Mouse (Mus musculus) left cerebral cortex, adult 2 months (tissue): ENCODE measurements around the gene Grap. TPM values are rescaled to one million over a fixed set of nuclear protein-coding genes. Genes with fewer than 3 reads are reported as not detected.

Source experiments
- DNase-seq, 2 experiments: peaks; one replicate each; pipeline ENCODE4 v3.0.0; 2021 to 2022; ENCODE audit warnings: low spot score in 2 of 2, mixed read lengths in 1 of 2; ENCODE audit errors: extremely low spot score in 1 of 2
- H3K27ac ChIP-seq: fragments of 200-600 bp; 2 replicates; pipeline ENCODE4 v1.8.1; 2022
- H3K4me3 ChIP-seq: fragments of 200-600 bp; 2 replicates; pipeline ENCODE4 v1.8.1; 2022
- CTCF ChIP-seq: fragments of 200-600 bp; IDR thresholded peaks from 2 replicates; pipeline ENCODE4 v1.8.1; 2022; ENCODE audit warnings: antibody characterized with exemption, mild to moderate bottlenecking, moderate library complexity
- intact Hi-C: fragments of 180-260 bp; cut with DNase I; formaldehyde crosslinking; loops from one replicate; pipeline ENCODE4 v1.15.1; 2025
- total RNA-seq, 2 experiments: library from RNA; stranded (reverse); gene quantifications; 2 replicates each; pipeline ENCODE4 v1.2.3; 2021

The Grap gene
- total RNA-seq, 2 experiments from 2014 or later: 4.1 TPM

DNA sequence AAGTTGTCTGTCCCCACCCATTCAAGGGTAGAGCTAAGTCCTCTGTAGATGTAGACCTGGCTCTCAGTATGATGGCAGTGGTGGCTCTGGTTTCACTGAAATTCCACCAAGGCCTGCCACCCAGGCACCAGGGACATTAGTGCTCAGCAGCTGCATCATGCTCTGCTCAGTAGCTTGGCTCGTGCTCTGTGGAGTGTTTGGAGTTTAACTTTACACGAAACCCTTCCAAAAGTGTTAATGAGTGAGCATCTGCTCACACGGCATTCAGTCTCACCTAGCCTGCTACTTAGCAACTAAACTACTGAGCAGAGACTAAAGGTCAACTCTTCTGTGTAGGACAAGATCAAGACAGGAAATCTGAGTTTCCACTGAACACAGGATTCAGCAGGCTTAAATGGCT lies 67.6 kb downstream of the Grap start, which contains the start of gene Slc5a10:
TSS of gene Slc5a10 (minus strand) at position 191 of the 400 bp plus-strand sequence.
- DNase-seq: no peak
- TF ChIP-seq CTCF: no peak
- intact Hi-C loops: no loop called here
- Histone ChIP-seq H3K4me3 (no peak within 1 kb of the TSS), H3K27ac (no peak within 1 kb of the TSS)

DNA sequence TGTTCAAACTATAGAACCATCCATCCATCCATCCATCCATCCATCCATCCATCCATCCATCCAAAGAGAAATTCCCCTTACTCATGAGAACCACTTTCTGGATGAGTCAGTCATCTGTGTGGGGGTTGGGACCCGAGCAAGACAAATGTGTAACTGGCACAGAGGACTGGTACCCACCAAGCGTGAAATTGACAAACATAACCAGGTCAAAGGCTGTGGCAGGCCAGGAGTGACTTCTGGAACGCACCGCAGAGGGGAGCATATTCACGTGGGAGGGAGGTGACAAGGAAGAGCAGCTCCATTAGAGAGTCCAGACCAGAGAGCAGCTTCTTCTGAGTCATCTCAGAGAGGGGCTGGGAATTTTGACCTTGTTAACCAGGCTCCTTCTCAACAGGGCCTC lies 69.0 kb downstream of the Grap start:
- intact Hi-C loops: no loop called here
- DNase-seq: no peak
- Histone ChIP-seq H3K27ac (no peak overlapping the region), H3K4me3 (no peak overlapping the region)
- no peak for TF ChIP-seq CTCF

Other genes starting within 250 kb of the Grap start
- 100 to 1,000 TPM; 328 to 336 TPM for gene Rnf112, start 199.1 kb upstream of the Grap start, total RNA-seq
- 1 to 10 TPM; 2.5 to 2.7 TPM for gene Mfap4, start 167.8 kb upstream of the Grap start, total RNA-seq
- 10 to 100 TPM; 19.8 to 20.3 TPM for gene Mapk7, start 158.9 kb upstream of the Grap start, total RNA-seq
- gene B9d1, start 148.1 kb upstream of the Grap start, total RNA-seq: 10 to 100 TPM; 39.1 to 43.8 TPM
- 100 to 1,000 TPM; 113 TPM for gene Epn2, start 73.6 kb upstream of the Grap start, total RNA-seq
- under 1 TPM in 1 of 2 experiments, not detected in 1; 0.09 TPM for gene Fam83g, start 30.8 kb downstream of the Grap start, total RNA-seq
- not detected for gene Slc5a10, start 67.6 kb downstream of the Grap start, total RNA-seq
- gene Prpsap2, start 108.8 kb downstream of the Grap start, total RNA-seq: 10 to 100 TPM; 37.1 to 38.0 TPM
- gene Ulk2, start 201.8 kb downstream of the Grap start, total RNA-seq: 10 to 100 TPM; 77.0 to 82.4 TPM